In the genomic region with DNA sequence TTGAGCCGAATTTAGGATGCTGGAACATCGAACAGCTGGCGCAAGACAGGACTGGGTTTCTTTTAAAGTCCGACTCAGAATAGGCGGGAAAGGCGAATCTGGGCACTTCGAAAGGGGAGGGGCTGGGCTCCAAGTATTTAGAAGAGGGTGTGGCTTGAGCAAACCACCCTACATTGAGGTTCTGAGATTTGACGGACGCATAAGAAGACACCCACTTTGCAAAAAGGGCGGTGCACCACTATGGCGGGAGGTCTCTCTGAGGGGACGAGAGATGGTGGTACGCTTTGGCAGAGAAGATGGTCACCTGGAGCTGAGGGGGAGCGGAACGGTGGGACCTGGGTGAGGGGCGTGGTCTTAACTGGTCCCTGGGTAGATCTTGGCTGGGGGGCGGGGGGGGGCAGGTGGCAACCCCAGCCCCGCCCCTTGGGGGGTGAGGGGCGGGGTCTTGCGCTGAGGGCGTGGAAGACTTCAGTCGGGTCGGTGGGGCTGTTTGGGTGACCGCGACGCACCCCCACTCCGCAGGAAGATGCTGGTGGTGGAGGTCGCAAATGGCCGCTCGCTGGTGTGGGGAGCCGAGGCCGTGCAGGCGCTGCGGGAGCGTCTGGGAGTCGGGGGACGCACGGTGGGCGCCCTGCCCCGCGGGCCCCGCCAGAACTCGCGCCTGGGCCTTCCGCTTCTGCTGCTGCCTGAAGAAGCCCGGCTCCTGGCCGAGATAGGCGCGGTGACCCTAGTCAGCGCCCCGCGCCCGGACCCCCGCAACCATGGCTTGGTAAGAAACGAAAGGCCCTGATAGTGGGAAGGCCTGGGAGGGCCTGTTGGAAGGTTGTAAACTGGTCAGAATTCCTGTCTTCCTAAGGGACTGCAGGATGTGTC, we compare ENCODE assay signal across 8 mouse cellular contexts. TPM values are rescaled to one million over a fixed set of nuclear protein-coding genes. Genes with fewer than 3 reads are reported as not detected.
DNase-seq lines count a peak whose midpoint lies in the region; ATAC-seq and TF ChIP-seq lines count a peak whose summit lies in the region.

No protein-coding gene starts in this region.

- DNase-seq in MEL (ENCODE audit: low read depth, low spot score) = peak; percentile 94
- DNase-seq in c-Kit-positive CD71-negative TER-119-negative erythroid progenitor cells, embryonic 14.5 days (ENCODE audit: low read depth) = peak; percentile 76
- DNase-seq in heart, postnatal 25 days (ENCODE audit: low spot score) = peak; percentile 55
- DNase-seq in large intestine, adult 2 months (ENCODE audit: low read depth, low spot score) = peak; percentile 53
- peak; percentile 90 for DNase-seq in lung, postnatal 10 days
- peak; percentile 24 for DNase-seq in ovary, postnatal 10 days (ENCODE audit: low spot score)
- peak; percentile 42 to 58 for DNase-seq in thymus, postnatal 10 days (ENCODE audit: low spot score in 2 of 2)

- peaks cover 4 to 17% of the 10 kb centered on the region in 2 experiments; a peak in 3 of 4 replicates for H3K4me1 ChIP-seq in MEL (ENCODE audit: control insufficient read depth in 1 of 2, insufficient read depth in 2 of 2, low read length in 2 of 2)
- peaks cover 26% of the 10 kb centered on the region for H3K4me1 ChIP-seq in forebrain, embryonic 12.5 days

- peak overlapping the region; percentile 84 for H3K9ac ChIP-seq in MEL (ENCODE audit: control insufficient read depth, low read depth, low read length, poor library complexity, severe bottlenecking)
- peak overlapping the region; percentile 86 for H3K9ac ChIP-seq in forebrain, embryonic 12.5 days

- no peak for TF ChIP-seq RAD21 in MEL (IDR thresholded peaks at IDR 0.05; ENCODE audit: low read depth, low read length)

- H3K27ac ChIP-seq in MEL (ENCODE audit: control insufficient read depth, low read depth, low read length) = peak overlapping the region; percentile 92
- peak overlapping the region; percentile 95 for H3K27ac ChIP-seq in forebrain, embryonic 12.5 days

- peak overlapping the region; percentile 73 to 79 for H3K4me3 ChIP-seq in MEL (ENCODE audit: control insufficient read depth in 1 of 2, insufficient read depth in 1 of 2, low read depth in 2 of 2, low read length in 2 of 2)
- peak overlapping the region; percentile 59 for H3K4me3 ChIP-seq in forebrain, embryonic 12.5 days (replicated peaks)

- no peaks in the 10 kb centered on the region for H3K9me3 ChIP-seq in MEL (replicated peaks; ENCODE audit: insufficient read depth, low read length)
- no peaks in the 10 kb centered on the region for H3K9me3 ChIP-seq in forebrain, embryonic 12.5 days

- WGBS in forebrain, embryonic 12.5 days = under 1% methylated on average over 54 of the region's 55 CpGs
- under 1% methylated on average over 51 of the region's 55 CpGs for WGBS in large intestine, adult 2 months

- ATAC-seq in forebrain, embryonic 12.5 days (ENCODE audit: low FRiP score) = peak; percentile 61

- intact Hi-C loops in heart, postnatal 25 days (cut with DNase I) = loop anchor here (5.0 to 10.0 kb wide), 3 partner anchors 47 to 1100 kb away; partner anchors contain the start of genes Cnot3, Rdh13 and Rpl28

- peaks cover 7% of the 10 kb centered on the region; the same call in 1 of the 2 replicates for H3K79me2 ChIP-seq in MEL (ENCODE audit: control insufficient read depth, insufficient read depth, low read length, poor library complexity)

- no peak for TF ChIP-seq EP300 in MEL (IDR thresholded peaks at IDR 0.05; ENCODE audit: low read depth in 1 of 2, low read length in 2 of 2)

- H3K36me3 ChIP-seq in MEL (ENCODE audit: control insufficient read depth in 1 of 2, insufficient read depth in 2 of 2, low read length in 2 of 2) = peaks cover 0 to 7% of the 10 kb centered on the region in 2 experiments; a peak in 3 of 4 replicates
- H3K36me3 ChIP-seq in forebrain, embryonic 12.5 days (replicated peaks) = peaks cover 30% of the 10 kb centered on the region

- H3K27me3 ChIP-seq in MEL (ENCODE audit: control insufficient read depth in 1 of 2, insufficient read depth in 2 of 2, low read length in 2 of 2) = no peaks in the 10 kb centered on the region
- H3K27me3 ChIP-seq in forebrain, embryonic 12.5 days = no peaks in the 10 kb centered on the region

- TF ChIP-seq POLR2A in MEL (IDR thresholded peaks at IDR 0.05; ENCODE audit: control insufficient read depth in 1 of 2, insufficient read depth in 1 of 2, low read depth in 1 of 2, low read length in 2 of 2, poor library complexity in 1 of 2) = no peak

- H3K4me2 ChIP-seq in forebrain, embryonic 12.5 days = peak overlapping the region; percentile 74

- TF ChIP-seq CTCF in MEL (IDR thresholded peaks at IDR 0.05 in 2 of 3, conservative IDR thresholded peaks at IDR 0.05 in 1 of 3; ENCODE audit: control insufficient read depth in 1 of 3, insufficient read depth in 1 of 3, low read depth in 2 of 3, low read length in 3 of 3, poor library complexity in 1 of 3, severe bottlenecking in 1 of 3) = no peak

TF ChIP-seq in MEL, 35 proteins besides CTCF, POLR2A, EP300 and RAD21:
- TF ChIP-seq TAL1 (IDR thresholded peaks at IDR 0.05; ENCODE audit: low read length) (no peak), MXI1 (IDR thresholded peaks at IDR 0.05; ENCODE audit: low read depth, low read length) (peak; percentile 7; the same call in 1 of the 2 replicates), MAX (IDR thresholded peaks at IDR 0.05; ENCODE audit: low read length) (peak; percentile 4; the same call in 1 of the 2 replicates), CHD1 (IDR thresholded peaks at IDR 0.05; ENCODE audit: low read depth, low read length) (no peak), JUND (IDR thresholded peaks at IDR 0.05; ENCODE audit: low read depth, low read length) (no peak), ZNF384 (IDR thresholded peaks at IDR 0.05; ENCODE audit: low read depth, low read length) (no peak), SMC3 (IDR thresholded peaks at IDR 0.05; ENCODE audit: low read depth, low read length) (no peak), NELFE (IDR thresholded peaks at IDR 0.05; ENCODE audit: low read depth, low read length) (peak; percentile 23; the same call in 1 of the 2 replicates), POLR2AphosphoS2 (IDR thresholded peaks at IDR 0.05; ENCODE audit: low read length) (no peak), RCOR1 (IDR thresholded peaks at IDR 0.05; ENCODE audit: low read depth, low read length) (0 out of 2 replicates have a peak, but pooled peaks have one; percentile 31)

RNA-seq across cellular contexts. Expression of gene Mboat7, which starts 1.0 kb away (rescaled TPM):
- total RNA-seq in MEL (2012; rRNA removed) = 31.1 and 33.9 TPM in 2 replicates
- 100 to 1,000 TPM in 1 of 2 experiments, not detected in 1; 113 TPM for polyA plus RNA-seq in MEL (2012; ENCODE audit: insufficient read depth in 1 of 2, insufficient read length in 2 of 2, low read depth in 1 of 2, low replicate concordance in 2 of 2, missing spikeins in 1 of 2)
- polyA plus RNA-seq in forebrain, embryonic 12.5 days (2016; fragmentation: Nextera tagmentation; extraction: Ambion mirVana) = 39.5 and 40.8 TPM in 2 replicates
- total RNA-seq in heart, postnatal 25 days (2021) = 10 to 100 TPM; 17.1 to 17.9 TPM
- polyA plus RNA-seq in large intestine, adult 2 months (2012; rRNA removed) = 41.4 and 49.5 TPM in 2 replicates

RNA-seq across cellular contexts. Expression of gene Tsen34, which starts 1.6 kb away (rescaled TPM):
- 16.0 and 17.1 TPM in 2 replicates for total RNA-seq in MEL (2012; rRNA removed)
- 10 to 100 TPM in 1 of 2 experiments, not detected in 1; 21.7 TPM for polyA plus RNA-seq in MEL (2012; ENCODE audit: insufficient read depth in 1 of 2, insufficient read length in 2 of 2, low read depth in 1 of 2, low replicate concordance in 2 of 2, missing spikeins in 1 of 2)
- polyA plus RNA-seq in forebrain, embryonic 12.5 days (2016; fragmentation: Nextera tagmentation; extraction: Ambion mirVana) = 204 and 215 TPM in 2 replicates
- 10 to 100 TPM; 68.3 to 73.4 TPM for total RNA-seq in heart, postnatal 25 days (2021)
- 71.6 and 77.5 TPM in 2 replicates for polyA plus RNA-seq in large intestine, adult 2 months (2012; rRNA removed)

RNA-seq across cellular contexts. Expression of gene Rps9, which starts 9.5 kb away (rescaled TPM):
- 2,912 and 2,921 TPM in 2 replicates for total RNA-seq in MEL (2012; rRNA removed)
- polyA plus RNA-seq in MEL (2012; ENCODE audit: insufficient read depth in 1 of 2, insufficient read length in 2 of 2, low read depth in 1 of 2, low replicate concordance in 2 of 2, missing spikeins in 1 of 2) = 1,000 to 10,000 TPM in 1 of 2 experiments, not detected in 1; 2,284 TPM
- polyA plus RNA-seq in forebrain, embryonic 12.5 days (2016; fragmentation: Nextera tagmentation; extraction: Ambion mirVana) = 1,127 and 1,163 TPM in 2 replicates
- 100 to 1,000 TPM; 589 to 617 TPM for total RNA-seq in heart, postnatal 25 days (2021)
- polyA plus RNA-seq in large intestine, adult 2 months (2012; rRNA removed) = 1,977 and 2,102 TPM in 2 replicates

RNA-seq across cellular contexts. Expression of gene Tmc4, which starts 17.0 kb away (rescaled TPM):
- 2.0 and 2.7 TPM in 2 replicates for total RNA-seq in MEL (2012; rRNA removed)
- polyA plus RNA-seq in MEL (2012; ENCODE audit: insufficient read depth in 1 of 2, insufficient read length in 2 of 2, low read depth in 1 of 2, low replicate concordance in 2 of 2, missing spikeins in 1 of 2) = 10 to 100 TPM in 1 of 2 experiments, not detected in 1; 16.8 TPM
- 2.9 and 3.1 TPM in 2 replicates for polyA plus RNA-seq in forebrain, embryonic 12.5 days (2016; fragmentation: Nextera tagmentation; extraction: Ambion mirVana)
- under 1 TPM; 0.45 to 0.83 TPM for total RNA-seq in heart, postnatal 25 days (2021)
- 223 and 306 TPM in 2 replicates for polyA plus RNA-seq in large intestine, adult 2 months (2012; rRNA removed)

RNA-seq across cellular contexts. Expression of gene Pirb, which starts 25.9 kb away (rescaled TPM):
- total RNA-seq in MEL (2012; rRNA removed) = 0.12 and 0.20 TPM in 2 replicates
- under 1 TPM in 1 of 2 experiments, not detected in 1; 0.56 TPM for polyA plus RNA-seq in MEL (2012; ENCODE audit: insufficient read depth in 1 of 2, insufficient read length in 2 of 2, low read depth in 1 of 2, low replicate concordance in 2 of 2, missing spikeins in 1 of 2)
- polyA plus RNA-seq in forebrain, embryonic 12.5 days (2016; fragmentation: Nextera tagmentation; extraction: Ambion mirVana) = 0.10 and 0.23 TPM in 2 replicates
- 1 to 10 TPM; 1.3 to 2.1 TPM for total RNA-seq in heart, postnatal 25 days (2021)
- 6.8 and 12.0 TPM in 2 replicates for polyA plus RNA-seq in large intestine, adult 2 months (2012; rRNA removed)

Comparison
In these comparisons a context has a peak if more than half of its experiments do, and no peak if none do; other contexts are left out.
1. Peak in every context shown above with its lines: DNase-seq, ATAC-seq, H3K4me3 ChIP-seq and H3K27ac ChIP-seq.
2. DNase-seq: peak in every context shown above with its lines; median percentile 94 in MEL; 90 in lung, postnatal 10 days; 76 in c-Kit-positive CD71-negative TER-119-negative erythroid progenitor cells, embryonic 14.5 days; 55 in heart, postnatal 25 days; 53 in large intestine, adult 2 months; 50 in thymus, postnatal 10 days; 24 in ovary, postnatal 10 days.